Mouse (Mus musculus) small intestine, adult 2 months (tissue): ENCODE results near the gene Nectin2. TPM values are rescaled to one million over a fixed set of nuclear protein-coding genes. Genes with fewer than 3 reads are reported as not detected.

Experiments used
- H3K27ac ChIP-seq: fragments of 200-500 bp; 2 replicates; pipeline ENCODE4 v1.5.1; 2012; ENCODE audit warnings: low read depth, low read length, control low read depth, inconsistent platforms; ENCODE audit not compliant: insufficient read depth
- H3K27me3 ChIP-seq: fragments of 200-500 bp; 2 replicates; pipeline ENCODE4 v1.6.1; 2012; ENCODE audit warnings: mild to moderate bottlenecking, moderate library complexity, low read length, inconsistent platforms; ENCODE audit not compliant: control insufficient read depth, insufficient read depth
- H3K36me3 ChIP-seq: fragments of 200-500 bp; 2 replicates; pipeline ENCODE4 v1.6.1; 2012; ENCODE audit warnings: mild to moderate bottlenecking, low read length, control low read depth, inconsistent platforms; ENCODE audit not compliant: control insufficient read depth, insufficient read depth
- H3K4me1 ChIP-seq: fragments of 200-500 bp; 2 replicates; pipeline ENCODE4 v1.6.1; 2012; ENCODE audit warnings: low read length, inconsistent platforms, mixed read lengths; ENCODE audit not compliant: control insufficient read depth, insufficient read depth, insufficient read length
- H3K4me3 ChIP-seq: fragments of 200-500 bp; 2 replicates; pipeline ENCODE4 v1.5.1; 2012; ENCODE audit warnings: low read depth, mild to moderate bottlenecking, control low read depth, inconsistent platforms, low read length, moderate library complexity
- CTCF ChIP-seq: fragments of 200-500 bp; IDR thresholded peaks from 2 replicates; pipeline ENCODE4 v1.5.1; 2012; ENCODE audit warnings: low read depth, mild to moderate bottlenecking, control low read depth, inconsistent platforms, low read length, moderate library complexity, mixed read lengths; ENCODE audit not compliant: insufficient replicate concordance, insufficient read length; ENCODE audit errors: extremely low read depth
- POLR2A ChIP-seq: fragments of 200-500 bp; IDR thresholded peaks from 2 replicates; pipeline ENCODE4 v1.6.1; 2012; ENCODE audit warnings: low read depth, mild to moderate bottlenecking, control low read depth, inconsistent platforms, low read length, moderate library complexity
- WGBS: fragments of 180-500 bp; shearing (Covaris S2); methylation state at CpG from one replicate; pipeline ENCODE4 v1.1.7; 2018; 5-methylcytosine and 5-hydroxymethylcytosine counted together
- polyA plus RNA-seq: library from polyadenylated mRNA; depleted of rRNA; stranded (reverse); fragments of >200 nt; gene quantifications from 2 replicates; pipeline ENCODE4 v1.2.3, GENCODE M21; 2012

Nectin2 gene
- polyA plus RNA-seq, 1 experiment: 208 TPM

DNA sequence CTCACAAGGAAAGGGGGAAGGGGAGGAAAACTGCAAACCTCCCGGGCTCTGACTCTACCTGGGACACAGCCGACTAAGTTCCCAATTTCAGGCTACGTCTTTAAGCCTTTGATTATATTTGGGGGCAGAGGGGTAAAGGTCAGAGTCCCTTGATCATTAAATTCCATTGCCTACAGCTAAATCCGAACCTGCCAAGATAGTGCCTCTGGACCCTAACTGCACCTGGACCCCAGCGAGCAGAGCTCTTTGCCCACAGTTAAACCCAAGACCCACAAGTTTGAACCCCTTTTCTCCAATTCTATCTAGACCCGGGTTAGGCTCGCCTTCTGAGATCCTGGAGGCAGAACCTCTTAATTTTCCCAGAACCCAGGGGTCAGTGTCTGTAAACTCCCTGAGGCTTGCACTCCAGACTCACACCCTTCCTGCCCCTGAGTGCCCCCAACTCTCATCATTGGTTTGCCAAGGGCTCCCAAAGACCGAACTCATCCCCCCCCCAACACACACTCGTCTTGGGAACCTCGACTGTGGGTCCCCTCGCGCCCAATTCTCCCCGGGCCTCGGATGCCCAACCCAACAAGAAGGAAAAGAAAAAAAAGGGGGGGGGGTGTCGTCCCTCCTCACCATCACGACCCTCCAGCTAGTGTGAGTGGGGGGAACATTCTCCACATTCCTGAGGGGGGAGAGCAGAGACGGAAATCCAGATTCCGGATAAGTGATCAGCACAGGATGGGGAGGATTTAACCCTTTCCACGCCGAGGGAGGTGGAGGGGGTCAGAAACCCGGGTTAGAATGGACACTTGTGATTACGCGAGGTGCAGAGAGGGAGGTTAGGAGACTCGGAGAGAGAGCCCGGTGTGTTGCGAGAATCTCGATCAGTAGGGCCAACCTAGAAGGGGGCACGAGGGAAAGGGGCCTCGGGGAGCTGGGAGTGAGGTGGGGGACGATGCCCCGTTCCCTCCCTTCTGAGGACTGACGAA lies 1.8 kb downstream of the Nectin2 start:
- peaks cover 18% of the 10 kb centered on the region for H3K4me1 ChIP-seq
- peaks cover 6% of the 10 kb centered on the region for H3K36me3 ChIP-seq
- H3K27ac ChIP-seq: peak overlapping the region; percentile 98
- H3K4me3 ChIP-seq: peak overlapping the region; percentile 92
- 1% methylated on average over 32 of the region's 32 CpGs for WGBS
- TF ChIP-seq CTCF: no peak
- peak; percentile 59; the same call in 1 of the 2 replicates for TF ChIP-seq POLR2A
- H3K27me3 ChIP-seq: no peaks in the 10 kb centered on the region

- H3K4me3 ChIP-seq: peak overlapping the region; percentile 92
- peaks cover 18% of the 10 kb centered on the region for H3K4me1 ChIP-seq
- H3K27ac ChIP-seq: peak overlapping the region; percentile 98
- 7% methylated on average over 25 of the region's 25 CpGs for WGBS
- no peaks in the 10 kb centered on the region for H3K27me3 ChIP-seq
- H3K36me3 ChIP-seq: peaks cover 13% of the 10 kb centered on the region
- no peak for TF ChIP-seq POLR2A
- TF ChIP-seq CTCF: no peak
Observed at GRCm38 (mm10) chr7:19747420-19748218, 2.7 kb downstream of the Nectin2 start.

DNA sequence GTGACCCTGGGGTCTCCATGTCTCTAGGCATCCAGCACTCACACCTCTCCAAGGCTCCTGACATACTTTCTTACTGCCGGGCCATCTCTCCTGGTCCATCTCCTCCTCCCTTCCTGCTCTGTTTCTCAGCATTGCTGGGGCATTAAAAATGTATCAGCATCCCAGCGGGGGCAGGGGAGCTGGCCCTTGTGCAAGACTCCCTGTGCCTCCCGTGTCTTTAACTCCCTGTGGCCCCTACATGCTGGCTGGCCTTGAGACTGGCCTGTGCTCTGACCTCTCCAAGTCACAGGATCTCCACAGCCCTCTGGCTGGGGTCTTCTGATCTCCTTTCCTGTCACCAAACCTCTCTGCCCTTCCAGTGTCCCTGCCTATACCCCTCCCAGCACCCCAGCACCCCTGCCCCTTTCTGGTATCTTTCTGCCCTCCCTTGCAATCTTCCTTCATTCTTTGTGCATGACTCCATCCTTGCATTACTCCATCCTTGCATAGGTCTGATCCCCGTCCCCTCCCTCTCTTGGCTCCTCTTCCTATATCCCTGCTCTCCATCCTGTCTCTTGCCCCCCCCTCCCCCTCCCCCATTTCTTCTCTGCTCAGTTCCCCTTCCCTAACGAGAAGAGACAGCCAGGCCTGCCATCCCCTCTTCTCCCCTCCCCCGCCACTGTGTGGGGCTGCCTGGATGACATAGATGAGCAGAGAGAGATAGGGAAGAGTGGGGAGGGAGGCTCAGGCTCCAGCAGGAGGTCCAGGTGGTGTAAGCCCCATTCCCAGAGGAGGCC lies 3.7 kb downstream of the Nectin2 start:
- Histone ChIP-seq H3K4me1 (peaks cover 18% of the 10 kb centered on the region), H3K27me3 (no peaks in the 10 kb centered on the region), H3K4me3 (peak overlapping the region; percentile 92), H3K36me3 (peaks cover 17% of the 10 kb centered on the region), H3K27ac (peak overlapping the region; percentile 82)
- WGBS: 54% methylated on average over 6 of the region's 6 CpGs
- TF ChIP-seq POLR2A (no peak), CTCF (no peak)

DNA sequence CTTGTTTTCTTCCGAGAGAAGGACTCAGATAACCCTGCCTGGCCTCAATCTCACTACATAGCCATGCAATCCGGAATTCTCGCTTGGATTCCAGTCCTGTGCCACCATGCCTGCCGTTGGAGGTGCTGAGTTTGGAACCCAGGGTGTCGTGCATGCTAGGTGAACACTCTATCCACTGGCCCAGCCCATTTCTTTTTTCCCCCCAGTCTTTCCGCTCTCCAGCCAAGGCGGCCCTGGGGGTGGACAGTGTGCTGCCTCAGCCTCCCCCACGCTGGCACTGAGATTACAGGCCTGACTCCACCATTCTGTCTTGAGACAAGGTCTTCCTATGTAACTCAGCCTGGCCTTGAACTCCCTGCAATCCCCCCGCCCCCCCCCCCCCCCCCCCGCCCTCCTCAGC lies 4.3 kb downstream of the Nectin2 start:
- H3K4me3 ChIP-seq: no peak overlapping the region
- peaks cover 21% of the 10 kb centered on the region for H3K36me3 ChIP-seq
- H3K27ac ChIP-seq: no peak overlapping the region
- no peaks in the 10 kb centered on the region for H3K27me3 ChIP-seq
- TF ChIP-seq CTCF (no peak), POLR2A (no peak)
- H3K4me1 ChIP-seq: peaks cover 17% of the 10 kb centered on the region
- WGBS: 70% methylated on average over 10 of the region's 10 CpGs

DNA sequence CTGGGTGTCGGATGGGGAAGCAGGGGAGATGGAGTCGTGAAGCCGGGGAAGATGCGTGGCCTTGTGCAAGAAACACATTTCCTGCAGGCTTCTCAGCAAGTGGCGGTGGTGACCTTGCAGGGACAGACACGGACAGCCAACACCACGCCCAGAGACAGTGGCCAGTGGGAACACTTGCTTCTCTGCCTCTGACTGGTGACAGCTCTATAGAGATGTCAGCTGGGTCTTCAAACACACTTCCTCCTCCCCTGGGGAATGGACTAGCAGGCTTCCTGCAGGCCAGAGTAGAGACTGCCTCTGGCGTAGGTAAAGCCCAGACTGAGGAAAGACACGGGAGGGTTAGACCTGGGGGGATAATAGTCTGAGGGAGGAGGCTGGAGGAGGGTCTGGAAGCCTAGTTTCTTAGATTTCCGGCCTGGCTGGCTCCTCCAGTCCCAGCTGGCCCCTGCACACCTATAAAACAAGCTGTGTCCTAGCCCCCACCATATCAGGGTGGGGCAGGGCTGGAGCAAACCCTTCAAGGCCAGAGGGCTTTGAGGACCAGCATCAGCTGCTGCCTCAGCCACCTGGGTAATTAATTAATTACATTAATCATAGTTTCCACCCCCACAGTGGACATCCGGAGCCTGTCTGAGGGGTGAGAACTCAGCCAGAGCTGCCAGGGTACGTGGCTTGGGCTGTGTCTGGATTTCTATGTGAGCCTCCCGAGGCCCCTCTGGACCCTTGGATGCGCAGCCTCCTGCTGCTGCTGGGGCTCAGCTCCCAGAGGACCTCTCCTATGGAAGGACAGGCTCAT lies 5.5 kb downstream of the Nectin2 start:
- no peak overlapping the region for H3K27ac ChIP-seq
- no peaks in the 10 kb centered on the region for H3K27me3 ChIP-seq
- H3K36me3 ChIP-seq: peaks cover 28% of the 10 kb centered on the region
- no peak overlapping the region for H3K4me3 ChIP-seq
- no peak for TF ChIP-seq POLR2A
- no peak for TF ChIP-seq CTCF
- 49% methylated on average over 14 of the region's 14 CpGs for WGBS
- H3K4me1 ChIP-seq: peaks cover 11% of the 10 kb centered on the region

- TF ChIP-seq POLR2A (no peak), CTCF (no peak)
- H3K27me3 ChIP-seq: no peaks in the 10 kb centered on the region
- no peak overlapping the region for H3K27ac ChIP-seq
- peaks cover 11% of the 10 kb centered on the region for H3K4me1 ChIP-seq
- peaks cover 31% of the 10 kb centered on the region for H3K36me3 ChIP-seq
- no peak overlapping the region for H3K4me3 ChIP-seq
- 79% methylated on average over 6 of the region's 6 CpGs for WGBS
Observed at GRCm38 (mm10) chr7:19743791-19744190, 6.5 kb downstream of the Nectin2 start.
